Comparison of ENCODE assay signal across 16 mouse cellular contexts in genomic region chr10:24220931-24221330, GRCm38 (mm10). TPM values are rescaled to one million over a fixed set of nuclear protein-coding genes. Genes with fewer than 3 reads are reported as not detected.
DNase-seq lines count a peak whose midpoint lies in the region.
"Had no signal": no experiment of that assay in that cellular context is flagged by ENCODE, and none has a peak within 500 bp of the region (broad histone marks: within the 10 kb centered on the region; RNA-seq: fewer than 3 reads in every experiment).

No protein-coding gene starts in this region.

- peak; percentile 13 for DNase-seq in heart, postnatal 4 days
- DNase-seq in heart, postnatal 10 days: no peak
- peak; percentile 16 for DNase-seq in lung, postnatal 10 days
- DNase-seq in lung, postnatal 36 days: no peak
- peak; percentile 37 for DNase-seq in adipocyte (ENCODE audit: low spot score)
- no peak for DNase-seq in left cerebral cortex, postnatal 10 days (ENCODE audit: extremely low spot score in 1 of 2, low spot score in 2 of 2)
- DNase-seq: adrenal gland, adult 2 months; cerebellum, adult 11-12 months; cerebellum, adult 9-10 months; cerebellum, postnatal 14 days; forebrain, postnatal 0 days; gastrocnemius, adult 2 months; gastrocnemius, postnatal 14 days; heart, adult 11 months; heart, postnatal 36 days had no signal

- intact Hi-C loops in heart, postnatal 10 days (cut with DNase I): no loop called here
- intact Hi-C loops in left cerebral cortex, postnatal 10 days (cut with DNase I): no loop called here

RNA-seq across cellular contexts. Expression of gene Moxd1, which starts 2.4 kb away (rescaled TPM):
- total RNA-seq in heart, postnatal 4 days (2021): 1 to 10 TPM in 1 of 2 experiments, under 1 TPM in 1; 0.83 to 1.1 TPM
- 1 to 10 TPM in 1 of 2 experiments, under 1 TPM in 1; 0.92 to 1.5 TPM for total RNA-seq in heart, postnatal 10 days (2021)
- 1 to 10 TPM; 7.3 to 9.3 TPM for total RNA-seq in left cerebral cortex, postnatal 10 days (2021)
- total RNA-seq: common myeloid progenitor, adult 5-6 weeks had no signal

Comparison
In these comparisons a context has a peak if more than half of its experiments do, and no peak if none do; other contexts are left out.
1. DNase-seq: peak in heart, postnatal 4 days (single experiment), lung, postnatal 10 days (single experiment) and adipocyte (single experiment); none in heart, postnatal 10 days (0 of 2), lung, postnatal 36 days (single experiment) and left cerebral cortex, postnatal 10 days (0 of 2).